Mouse (Mus musculus) intestine, embryonic 16.5 days (tissue): ENCODE measurements around the gene Acsbg1. TPM values are rescaled to one million over a fixed set of nuclear protein-coding genes. Genes with fewer than 3 reads are reported as not detected.
"Not testable (repeated sequence)": the region's sequence is repeated elsewhere in the genome, so short reads cannot be mapped to it uniquely, and the experiment has no call there.

Experiments used
- ATAC-seq: fragments of 200-750 bp; cut with Nextera tagmentation; 2 replicates; pipeline ENCODE4 v1.8.0; 2017; ENCODE audit warnings: moderate TSS enrichment, moderate library complexity
- H3K27ac ChIP-seq: fragments of 300-500 bp; sonication (generic); 2 replicates; pipeline ENCODE4 v1.5.1; 2014; ENCODE audit warnings: mild to moderate bottlenecking, low read length
- H3K27me3 ChIP-seq: fragments of 300-500 bp; sonication (generic); replicated peaks from 2 replicates; pipeline ENCODE4 v1.6.1; 2014; ENCODE audit warnings: low read length, control low read depth, mixed read lengths; ENCODE audit not compliant: control insufficient read depth, insufficient read depth
- H3K36me3 ChIP-seq: fragments of 300-500 bp; sonication (generic); 2 replicates; pipeline ENCODE4 v1.6.1; 2014; ENCODE audit warnings: low read length, control low read depth; ENCODE audit not compliant: control insufficient read depth, insufficient read depth
- H3K4me1 ChIP-seq: fragments of 300-500 bp; sonication (generic); 2 replicates; pipeline ENCODE4 v1.6.1; 2014; ENCODE audit warnings: low read length, control low read depth, mixed read lengths; ENCODE audit not compliant: control insufficient read depth, insufficient read depth
- H3K4me2 ChIP-seq: fragments of 300-500 bp; sonication (generic); 2 replicates; pipeline ENCODE4 v1.6.1; 2014; ENCODE audit warnings: low read depth, low read length, control low read depth
- H3K4me3 ChIP-seq: fragments of 300-500 bp; sonication (generic); 2 replicates; pipeline ENCODE4 v1.5.1; 2014; ENCODE audit warnings: mild to moderate bottlenecking, low read length
- H3K9ac ChIP-seq: fragments of 300-500 bp; sonication (generic); 2 replicates; pipeline ENCODE4 v1.6.1; 2014; ENCODE audit warnings: low read depth, low read length
- H3K9me3 ChIP-seq: fragments of 300-500 bp; sonication (generic); 2 replicates; pipeline ENCODE4 v1.6.1; 2016; ENCODE audit warnings: low read length, control low read depth; ENCODE audit not compliant: control insufficient read depth
- WGBS: fragments of 180-500 bp; shearing (Covaris S2); extraction: QIAGEN DNeasy Blood & Tissue Kit; methylation state at CpG from one replicate; pipeline ENCODE4 v1.1.7; 2014; 5-methylcytosine and 5-hydroxymethylcytosine counted together
- polyA plus RNA-seq: library from polyadenylated mRNA; unstranded; fragments of >200 nt; fragmentation: Nextera tagmentation; extraction: Ambion mirVana; gene quantifications from 2 replicates; pipeline ENCODE4 v1.2.1, GENCODE M21; 2015

Gene Acsbg1
- polyA plus RNA-seq, 1 experiment from 2014 or later: 0.91 TPM

DNA sequence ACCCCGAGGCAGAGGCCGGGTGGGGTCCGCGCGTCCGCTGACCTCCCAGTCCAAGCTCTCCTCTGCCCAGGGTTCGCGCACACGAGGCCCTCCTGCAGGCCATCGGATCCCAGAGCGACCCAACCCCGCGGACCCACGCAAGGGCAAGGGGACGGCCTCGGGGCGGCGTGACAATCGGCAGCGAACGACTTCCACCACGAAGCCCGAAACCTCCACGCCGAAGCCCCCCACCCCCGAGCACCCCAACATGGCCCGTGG lies 37.3 kb upstream of the Acsbg1 start:
- no peaks in the 10 kb centered on the region for H3K36me3 ChIP-seq
- WGBS: 6% methylated on average over 27 of the region's 27 CpGs
- H3K27ac ChIP-seq: no peak overlapping the region; the same call in 1 of the 2 replicates
- ATAC-seq: peak; percentile 51
- H3K4me3 ChIP-seq: peak overlapping the region; percentile 77
- peak overlapping the region; percentile 92 for H3K4me2 ChIP-seq
- peaks cover 5% of the 10 kb centered on the region; the same call in 1 of the 2 replicates for H3K9me3 ChIP-seq
- H3K9ac ChIP-seq: peak overlapping the region; percentile 81
- H3K27me3 ChIP-seq: peaks cover 9% of the 10 kb centered on the region; the same call in 1 of the 2 replicates
- H3K4me1 ChIP-seq: peaks cover 5% of the 10 kb centered on the region; the same call in 1 of the 2 replicates

DNA sequence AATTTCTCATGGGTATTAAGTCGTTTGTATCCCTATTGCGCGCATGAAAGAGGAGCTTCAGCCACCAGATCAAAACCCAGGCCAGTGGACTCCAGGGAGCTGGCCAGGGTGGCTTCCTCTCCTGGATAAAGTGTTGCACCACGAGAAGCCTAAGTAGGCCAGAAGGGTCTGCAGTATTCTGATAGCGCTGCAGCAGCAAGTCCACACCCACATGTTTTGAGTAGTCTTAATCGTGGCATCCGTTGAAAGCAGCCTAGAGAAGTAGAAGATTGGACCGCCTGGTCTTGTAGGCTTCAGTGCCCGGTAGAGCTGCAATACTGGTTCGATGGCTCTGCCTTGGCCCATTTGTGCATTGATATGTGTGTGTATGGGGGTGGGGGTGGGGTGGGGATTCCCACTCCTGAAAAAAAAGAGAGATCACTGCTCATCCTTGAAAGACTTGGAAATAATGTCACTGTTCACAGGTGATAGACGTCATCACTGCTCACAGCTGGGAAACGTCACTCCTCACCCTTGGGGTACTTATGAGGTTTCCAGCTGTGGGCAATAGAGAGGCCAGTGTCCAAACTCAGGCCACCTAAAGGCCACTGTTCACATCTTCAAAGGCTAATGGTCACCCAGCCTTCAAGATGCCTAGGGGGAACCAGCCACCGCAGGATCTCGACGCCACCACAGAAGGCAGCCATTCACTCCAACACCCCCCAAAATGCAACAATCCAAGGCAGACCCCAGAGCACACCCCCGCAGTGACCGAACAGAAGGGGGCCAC lies 36.8 kb upstream of the Acsbg1 start, which contains the start of gene Dnaja4:
Gene Dnaja4 (plus strand): TSS at position 556 of the 769 bp plus-strand sequence.
- Histone ChIP-seq H3K4me2 (peak within 1 kb of the TSS; percentile 92), H3K27me3 (peaks cover 9% of the 10 kb centered on the region; the same call in 1 of the 2 replicates), H3K9me3 (peaks cover 5% of the 10 kb centered on the region; the same call in 1 of the 2 replicates), H3K9ac (peak within 1 kb of the TSS; percentile 81), H3K4me1 (peaks cover 5% of the 10 kb centered on the region; the same call in 1 of the 2 replicates), H3K27ac (no peak within 1 kb of the TSS; the same call in 1 of the 2 replicates), H3K36me3 (no peaks in the 10 kb centered on the region), H3K4me3 (peak within 1 kb of the TSS; percentile 77)
- ATAC-seq: peak; percentile 50
- 64% methylated on average over 17 of the region's 17 CpGs for WGBS

DNA sequence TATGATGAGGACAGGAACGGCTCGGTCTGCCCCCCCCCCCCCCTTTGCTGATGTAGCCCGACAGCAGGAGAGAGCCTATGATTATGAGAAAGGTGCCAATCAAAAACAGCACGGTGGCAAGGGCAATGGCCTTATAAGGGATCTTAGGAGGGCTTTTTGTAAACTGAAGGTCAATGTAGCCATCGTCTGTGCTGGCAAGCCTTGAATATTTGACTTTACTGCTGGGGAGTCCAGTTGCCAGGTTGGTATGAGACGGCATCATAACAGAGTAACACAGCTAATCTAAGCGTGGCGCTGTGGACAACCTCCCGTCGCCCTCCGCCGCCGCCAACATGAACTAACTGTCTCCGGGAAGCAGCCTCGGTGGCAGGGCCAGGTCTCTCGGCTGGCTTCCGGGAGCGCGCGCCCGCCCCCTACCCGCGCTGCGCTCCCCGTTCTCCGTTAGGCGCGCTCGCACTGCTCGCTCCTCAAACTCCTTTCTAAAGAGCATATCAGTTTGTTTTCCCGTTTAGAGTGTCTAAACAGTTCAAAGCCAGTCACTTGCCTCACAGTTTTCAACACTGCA lies 29.7 kb upstream of the Acsbg1 start:
- H3K36me3 ChIP-seq, H3K9me3 ChIP-seq, H3K27ac ChIP-seq, ATAC-seq, H3K4me1 ChIP-seq, H3K27me3 ChIP-seq: not testable (repeated sequence)
- WGBS: 2% methylated on average over 29 of the region's 31 CpGs
- Histone ChIP-seq H3K4me2 (peak overlapping the region; percentile 69), H3K9ac (peak overlapping the region; percentile 45), H3K4me3 (peak overlapping the region; percentile 38)

DNA sequence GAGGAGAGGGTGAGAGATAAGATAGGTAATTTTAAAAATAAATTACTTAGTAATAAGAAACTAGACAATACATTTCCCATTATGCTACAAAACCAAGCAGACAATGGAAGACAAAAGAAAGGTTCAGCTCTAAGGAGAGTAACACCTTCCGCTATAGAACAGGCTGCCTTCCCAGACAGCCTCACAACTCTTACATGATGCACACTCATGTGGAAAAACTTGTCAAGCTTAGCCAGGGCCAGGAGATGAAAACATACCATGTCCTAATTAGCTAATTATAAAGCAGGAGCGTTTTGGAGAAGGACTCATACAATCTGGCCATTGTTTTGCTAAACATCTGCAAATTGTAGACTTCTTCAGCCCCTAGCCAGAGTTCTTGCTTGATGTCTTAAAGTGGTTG lies 29.0 kb upstream of the Acsbg1 start:
- not testable (repeated sequence) for H3K4me1 ChIP-seq, H3K4me3 ChIP-seq, ATAC-seq, H3K27ac ChIP-seq, H3K36me3 ChIP-seq, H3K4me2 ChIP-seq, H3K9ac ChIP-seq, H3K27me3 ChIP-seq, H3K9me3 ChIP-seq
- WGBS: 66% methylated on average over 2 of the region's 2 CpGs

DNA sequence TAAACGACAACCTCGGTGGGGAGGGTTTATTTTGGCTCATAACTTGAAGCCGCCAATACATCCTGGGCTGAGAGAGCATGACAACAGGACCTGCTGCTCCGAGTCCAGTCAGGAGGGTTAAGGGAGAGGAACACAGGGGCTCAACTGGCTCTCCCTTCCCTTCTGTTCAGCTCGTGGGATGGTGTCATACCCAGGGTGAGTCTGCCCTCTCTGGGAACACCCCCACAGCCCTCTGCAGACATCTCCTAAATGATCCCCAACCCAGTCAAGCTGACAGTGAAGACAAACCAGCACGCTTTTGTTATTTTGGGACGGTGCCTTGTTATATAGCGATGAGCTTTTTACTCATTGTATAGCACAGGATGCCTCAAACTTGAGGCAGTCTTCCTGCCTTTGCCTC lies 27.8 kb upstream of the Acsbg1 start:
- Histone ChIP-seq H3K27ac (no peak overlapping the region), H3K4me3 (no peak overlapping the region), H3K4me2 (no peak overlapping the region), H3K27me3 (no peaks in the 10 kb centered on the region), H3K9ac (no peak overlapping the region), H3K36me3 (no peaks in the 10 kb centered on the region), H3K4me1 (0 out of 2 replicates have a peak, but pooled peaks cover 3% of the 10 kb centered on the region), H3K9me3 (no peaks in the 10 kb centered on the region)
- ATAC-seq: no peak
- 73% methylated on average over 8 of the region's 8 CpGs for WGBS

DNA sequence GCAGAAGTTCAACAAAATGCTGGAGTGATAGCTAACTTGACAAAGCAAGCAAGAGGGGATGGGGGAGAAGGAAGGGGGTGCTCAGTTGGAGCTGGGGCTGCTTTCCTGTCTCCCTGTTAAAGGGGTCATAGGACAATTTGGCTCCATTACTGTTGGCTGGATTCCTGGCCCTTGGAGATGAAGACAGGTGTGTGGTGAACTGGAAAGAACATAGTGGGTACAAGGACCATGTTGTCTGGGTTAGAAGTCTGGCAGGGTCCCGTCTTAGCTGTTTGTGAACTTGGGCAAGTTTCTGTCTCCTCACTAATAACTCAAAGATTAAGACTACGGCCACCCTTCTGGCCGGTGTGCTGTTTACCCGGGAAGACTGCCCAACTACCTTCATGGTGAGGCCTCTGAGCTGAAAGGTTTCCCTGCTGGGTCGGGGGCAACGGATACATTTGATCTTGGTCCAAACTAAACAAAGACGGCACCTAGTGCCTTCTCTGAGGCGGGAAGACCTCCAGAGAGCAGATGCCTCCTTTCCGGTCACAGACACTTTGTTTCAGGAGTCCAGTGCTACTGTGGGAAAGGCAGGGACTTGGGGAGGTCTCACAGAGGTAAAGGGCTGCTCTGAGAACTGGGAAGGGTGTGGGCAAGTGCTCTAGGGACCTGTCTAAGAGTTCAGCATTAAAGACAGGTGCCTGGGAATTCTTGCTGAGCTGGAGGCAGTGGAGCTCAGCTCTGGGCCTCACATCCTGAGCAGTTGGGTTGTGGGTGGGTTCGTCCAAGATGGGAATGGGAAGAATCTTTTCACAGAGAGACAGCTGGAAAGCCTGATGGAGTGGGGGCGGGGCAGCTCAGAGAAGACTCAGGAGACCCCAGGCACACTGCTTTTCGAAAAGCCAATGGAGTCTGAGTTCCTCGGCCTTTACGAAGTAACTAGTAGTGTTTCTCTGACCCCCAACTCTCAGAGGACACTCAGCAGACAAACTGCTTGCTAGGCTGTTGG lies 25.9 kb upstream of the Acsbg1 start:
- H3K27ac ChIP-seq: no peak overlapping the region
- H3K9ac ChIP-seq: no peak overlapping the region
- H3K27me3 ChIP-seq: no peaks in the 10 kb centered on the region
- H3K36me3 ChIP-seq: no peaks in the 10 kb centered on the region
- H3K4me1 ChIP-seq: 0 out of 2 replicates have a peak, but pooled peaks cover 3% of the 10 kb centered on the region
- no peaks in the 10 kb centered on the region for H3K9me3 ChIP-seq
- H3K4me2 ChIP-seq: no peak overlapping the region
- ATAC-seq: no peak
- WGBS: 64% methylated on average over 14 of the region's 14 CpGs
- H3K4me3 ChIP-seq: no peak overlapping the region

DNA sequence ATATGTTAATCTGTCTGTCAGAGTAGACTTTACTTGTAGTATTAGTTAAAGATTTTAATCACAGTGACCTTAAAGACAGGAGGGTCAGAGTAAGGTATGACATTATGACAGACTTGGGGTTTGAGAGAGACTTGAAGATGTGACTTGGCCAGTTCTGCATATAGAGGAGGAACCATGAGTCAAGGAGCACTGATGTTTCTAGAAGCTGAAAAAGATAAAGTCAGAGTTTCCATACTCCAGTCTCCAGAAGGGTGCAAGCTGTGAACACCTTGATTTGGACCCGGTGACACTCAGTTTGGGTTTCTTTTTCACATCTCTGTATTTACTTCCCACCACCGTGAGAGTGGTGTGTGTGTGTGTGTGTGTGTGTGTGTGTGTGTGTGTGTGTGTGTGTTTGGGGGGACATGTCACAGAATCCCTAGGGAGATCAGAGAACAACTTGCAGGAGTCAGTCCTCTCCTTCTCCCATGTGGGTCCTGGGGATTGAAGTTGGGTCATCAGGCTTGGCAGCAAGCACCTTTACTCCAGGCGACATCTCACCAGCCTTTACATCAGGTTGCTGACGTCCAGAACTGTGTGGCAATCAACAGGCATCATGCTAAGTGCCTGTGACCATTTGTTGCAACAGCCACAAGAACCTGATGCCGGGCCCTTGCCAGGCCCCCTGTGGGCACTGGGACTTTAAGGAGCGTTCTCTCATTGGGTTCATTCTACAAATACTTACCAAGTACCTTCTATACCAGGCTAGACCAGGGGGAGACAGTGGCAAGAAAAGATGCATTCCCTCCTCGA lies 22.3 kb upstream of the Acsbg1 start:
- H3K4me1 ChIP-seq: no peaks in the 10 kb centered on the region
- 74% methylated on average over 7 of the region's 7 CpGs for WGBS
- H3K4me3 ChIP-seq: no peak overlapping the region
- no peak overlapping the region for H3K9ac ChIP-seq
- no peaks in the 10 kb centered on the region for H3K36me3 ChIP-seq
- no peak for ATAC-seq
- no peaks in the 10 kb centered on the region for H3K27me3 ChIP-seq
- no peaks in the 10 kb centered on the region for H3K9me3 ChIP-seq
- no peak overlapping the region for H3K27ac ChIP-seq
- H3K4me2 ChIP-seq: no peak overlapping the region

DNA sequence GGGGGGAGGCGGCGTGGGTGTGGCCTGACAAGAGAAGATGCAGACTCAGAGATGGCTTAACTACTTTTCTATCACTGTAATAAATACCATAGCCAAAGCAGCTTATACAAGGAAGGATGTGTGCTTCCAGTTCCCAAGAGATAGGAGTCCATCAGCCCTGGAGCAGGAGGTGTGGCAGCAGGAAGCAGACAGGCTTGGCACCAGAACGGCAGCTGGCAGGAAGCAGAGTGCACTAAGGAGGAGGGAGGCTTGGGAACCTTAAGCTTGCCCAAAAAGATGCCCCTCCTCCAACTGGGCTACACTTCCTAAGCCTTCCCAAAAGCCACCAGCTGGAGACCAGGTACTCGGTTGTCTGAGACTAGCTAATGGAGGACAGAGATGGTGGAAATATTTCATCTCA lies 21.2 kb upstream of the Acsbg1 start:
- H3K9ac ChIP-seq: no peak overlapping the region
- H3K27me3 ChIP-seq: no peaks in the 10 kb centered on the region
- H3K36me3 ChIP-seq: no peaks in the 10 kb centered on the region
- no peaks in the 10 kb centered on the region for H3K9me3 ChIP-seq
- ATAC-seq: no peak
- no peak overlapping the region for H3K4me3 ChIP-seq
- H3K27ac ChIP-seq: no peak overlapping the region
- no peak overlapping the region for H3K4me2 ChIP-seq
- 67% methylated on average over 4 of the region's 4 CpGs for WGBS
- H3K4me1 ChIP-seq: no peaks in the 10 kb centered on the region
